Mouse (Mus musculus) brain, embryonic 14.5 days (tissue): ENCODE data around the gene Capn7.

Source experiments
- CTCF ChIP-seq: fragments of 200-500 bp; IDR thresholded peaks from 2 replicates; pipeline ENCODE4 v1.5.1; 2012; ENCODE audit warnings: inconsistent platforms, mild to moderate bottlenecking, moderate library complexity, borderline replicate concordance; ENCODE audit not compliant: insufficient read depth, insufficient read length; ENCODE audit errors: extremely low read depth
- POLR2A ChIP-seq: fragments of 200-500 bp; IDR thresholded peaks from 2 replicates; pipeline ENCODE4 v1.6.1; 2012; ENCODE audit warnings: mild to moderate bottlenecking, inconsistent platforms, borderline replicate concordance; ENCODE audit not compliant: poor library complexity, insufficient read depth, insufficient read length, severe bottlenecking; ENCODE audit errors: extremely low read depth

DNA sequence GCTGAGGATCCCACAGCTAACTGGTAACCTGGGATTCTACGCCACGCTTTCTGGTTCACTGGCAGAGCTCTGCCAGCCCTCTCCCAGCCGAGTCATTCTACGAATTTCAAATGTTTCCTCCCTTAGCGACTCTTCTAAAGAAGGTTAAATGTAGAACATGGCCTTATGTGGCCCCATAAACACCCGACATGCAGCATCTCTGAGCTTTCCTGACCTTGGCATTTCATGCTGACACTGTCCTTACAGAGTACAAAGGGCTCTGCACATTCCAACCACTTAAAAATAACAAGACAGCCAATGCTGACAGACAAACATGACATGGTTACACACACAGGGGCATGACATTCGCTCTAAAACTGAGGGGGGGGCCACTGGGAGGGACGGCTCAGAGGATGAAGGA is 72.2 kb downstream of the Capn7 start:
- TF ChIP-seq POLR2A (no peak), CTCF (no peak)
